Mouse (Mus musculus) G1E (cell line): ENCODE data around the gene E2f7.

Experiments
- CTCF ChIP-seq: IDR thresholded peaks from 2 replicates; pipeline ENCODE4 v1.5.1; 2012; ENCODE audit warnings: low read depth, low read length, inconsistent platforms, mixed read lengths
- GATA1 ChIP-seq: IDR thresholded peaks from 2 replicates; pipeline ENCODE4 v1.6.1; 2012; ENCODE audit warnings: borderline replicate concordance, low read length, inconsistent platforms, mixed read lengths
- GATA2 ChIP-seq: IDR thresholded peaks from 2 replicates; pipeline ENCODE4 v1.6.1; 2012; ENCODE audit warnings: low read depth, low read length, inconsistent platforms, borderline replicate concordance
- POLR2AphosphoS5 ChIP-seq: IDR thresholded peaks from 2 replicates; pipeline ENCODE4 v1.6.1; 2012; ENCODE audit warnings: low read depth, low read length, inconsistent platforms; ENCODE audit not compliant: insufficient replicate concordance
- TAL1 ChIP-seq: conservative IDR thresholded peaks from 2 replicates; pipeline ENCODE4 v1.6.1; 2012; ENCODE audit warnings: low read depth, low read length, inconsistent platforms, mixed read lengths

DNA sequence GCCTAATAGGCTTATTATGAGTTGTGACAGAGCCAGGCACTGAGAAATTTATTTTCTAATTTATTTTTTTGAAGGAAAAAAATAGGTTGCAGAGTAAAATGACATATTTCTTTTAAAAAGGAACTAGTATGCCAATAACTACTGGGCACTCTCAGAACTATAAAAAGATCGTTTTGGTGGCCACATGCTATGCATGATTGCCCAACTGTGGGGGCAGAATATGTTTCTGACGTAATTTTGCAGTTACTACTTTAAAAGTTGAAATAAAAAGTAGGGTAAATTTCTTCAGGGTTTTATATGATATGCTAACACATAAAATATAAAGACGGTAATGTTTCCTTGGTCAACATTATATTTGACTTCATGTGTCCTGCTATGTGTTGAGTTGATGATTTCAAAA, 76.5 kb downstream of the E2f7 start:
- TF ChIP-seq GATA1 (no peak), CTCF (no peak), POLR2AphosphoS5 (no peak), TAL1 (no peak), GATA2 (no peak)
